Mouse (Mus musculus) MEL (cell line): ENCODE results near the gene Olfr55.

Source experiments
- POLR2A ChIP-seq, 2 experiments: IDR thresholded peaks; 2 replicates each; pipeline ENCODE4 v1.6.1; 2011 to 2012; ENCODE audit warnings: low read length in 2 of 2, mild to moderate bottlenecking in 2 of 2, control low read depth in 1 of 2, improper control_type of control experiment in 1 of 2, low read depth in 1 of 2, moderate library complexity in 1 of 2; ENCODE audit not compliant: control insufficient read depth in 1 of 2, insufficient read depth in 1 of 2, poor library complexity in 1 of 2
- TAL1 ChIP-seq: IDR thresholded peaks from 2 replicates; pipeline ENCODE4 v1.6.1; 2012; ENCODE audit warnings: mild to moderate bottlenecking, inconsistent platforms, low read length, moderate library complexity, mixed read lengths
- USF2 ChIP-seq, 2 experiments: IDR thresholded peaks; 2 replicates each; pipeline ENCODE4 v1.6.1; 2011 to 2012; ENCODE audit warnings: improper control_type of control experiment in 2 of 2, low read length in 2 of 2, borderline replicate concordance in 1 of 2, inconsistent platforms in 1 of 2, low read depth in 1 of 2, mild to moderate bottlenecking in 1 of 2; ENCODE audit not compliant: insufficient read depth in 1 of 2

- no peak for TF ChIP-seq POLR2A (IDR thresholded peaks at IDR 0.05; ENCODE audit: control insufficient read depth in 1 of 2, insufficient read depth in 1 of 2, low read depth in 1 of 2, low read length in 2 of 2, poor library complexity in 1 of 2)
- TF ChIP-seq USF2 (IDR thresholded peaks at IDR 0.05; ENCODE audit: borderline replicate concordance in 1 of 2, insufficient read depth in 1 of 2, low read depth in 1 of 2, low read length in 2 of 2): no peak
- no peak for TF ChIP-seq TAL1
These were observed 43.7 kb upstream of the Olfr55 start for GRCm38 (mm10) chr17:33124546-33124945.
